Mouse (Mus musculus) bone marrow macrophage, adult 2 months (primary cell): ENCODE measurements around the gene Garem2. TPM values are rescaled to one million over a fixed set of nuclear protein-coding genes. Genes with fewer than 3 reads are reported as not detected.

Experiments used
- H3K27ac ChIP-seq: 2 replicates; pipeline ENCODE4 v1.5.1; 2012; ENCODE audit warnings: low read depth, low read length; ENCODE audit not compliant: insufficient read depth
- H3K4me1 ChIP-seq: 2 replicates; pipeline ENCODE4 v1.6.1; 2012; ENCODE audit warnings: low read length; ENCODE audit not compliant: control insufficient read depth, insufficient read depth
- H3K4me3 ChIP-seq: 2 replicates; pipeline ENCODE4 v1.5.1; 2012; ENCODE audit warnings: mild to moderate bottlenecking, low read length, moderate library complexity; ENCODE audit not compliant: insufficient read depth
- CTCF ChIP-seq: IDR thresholded peaks from 2 replicates; pipeline ENCODE4 v1.5.1; 2012; ENCODE audit warnings: low read depth, mild to moderate bottlenecking, low read length, moderate library complexity
- POLR2A ChIP-seq: IDR thresholded peaks from 2 replicates; pipeline ENCODE4 v1.6.1; 2012; ENCODE audit warnings: mild to moderate bottlenecking, low read depth, low read length, borderline replicate concordance
- polyA plus RNA-seq: library from polyadenylated mRNA; stranded (reverse); fragments of >200 nt; gene quantifications from 2 replicates; pipeline ENCODE4 v1.2.4, GENCODE M21; 2012; ENCODE audit not compliant: missing spikeins, insufficient read depth, insufficient read length

Garem2 gene
- polyA plus RNA-seq, 1 experiment, result not detected

- TF ChIP-seq CTCF (peak; percentile 78), POLR2A (no peak)
Observed at GRCm38 (mm10) chr5:30125587-30125986, 20.6 kb downstream of the Garem2 start.

GRCm38 (mm10) chr5:30126756-30127155 is 21.8 kb downstream of the Garem2 start:
- TF ChIP-seq CTCF, result no peak
- TF ChIP-seq POLR2A, result no peak
- Histone ChIP-seq H3K4me3 (no peak overlapping the region), H3K27ac (no peak overlapping the region), H3K4me1 (peaks cover 4% of the 10 kb centered on the region; the same call in 1 of the 2 replicates)

More at GRCm38 (mm10) chr5:30125587-30125986, 20.6 kb downstream of the Garem2 start:
- Histone ChIP-seq H3K4me1 (peaks cover 4% of the 10 kb centered on the region; the same call in 1 of the 2 replicates), H3K27ac (no peak overlapping the region), H3K4me3 (no peak overlapping the region)

- TF ChIP-seq POLR2A (no peak), CTCF (no peak)
- no peak overlapping the region for H3K27ac ChIP-seq
Observed at GRCm38 (mm10) chr5:30127921-30128597, 23.1 kb downstream of the Garem2 start.

GRCm38 (mm10) chr5:30128680-30129079 is 23.7 kb downstream of the Garem2 start:
- H3K4me3 ChIP-seq, result no peak overlapping the region
- H3K27ac ChIP-seq, result no peak overlapping the region
- peaks cover 8% of the 10 kb centered on the region for H3K4me1 ChIP-seq
- TF ChIP-seq POLR2A (no peak), CTCF (no peak)

More at GRCm38 (mm10) chr5:30127921-30128597, 23.1 kb downstream of the Garem2 start:
- Histone ChIP-seq H3K4me3 (no peak overlapping the region), H3K4me1 (peaks cover 8% of the 10 kb centered on the region)

GRCm38 (mm10) chr5:30131246-30131645 is 26.3 kb downstream of the Garem2 start:
- TF ChIP-seq POLR2A (no peak), CTCF (no peak)
- H3K4me1 ChIP-seq, result peaks cover 22% of the 10 kb centered on the region

GRCm38 (mm10) chr5:30132173-30132572 is 27.2 kb downstream of the Garem2 start:
- Histone ChIP-seq H3K4me3 (no peak overlapping the region), H3K27ac (no peak overlapping the region), H3K4me1 (peaks cover 23% of the 10 kb centered on the region)
- TF ChIP-seq POLR2A (no peak), CTCF (no peak)

More at GRCm38 (mm10) chr5:30131246-30131645, 26.3 kb downstream of the Garem2 start:
- Histone ChIP-seq H3K4me3 (no peak overlapping the region), H3K27ac (no peak overlapping the region)

GRCm38 (mm10) chr5:30135711-30136231 is 30.8 kb downstream of the Garem2 start:
- no peak overlapping the region for H3K4me3 ChIP-seq
- TF ChIP-seq POLR2A (no peak), CTCF (no peak)
- H3K27ac ChIP-seq, result no peak overlapping the region
- H3K4me1 ChIP-seq, result peaks cover 30% of the 10 kb centered on the region

GRCm38 (mm10) chr5:30137271-30137670 is 32.3 kb downstream of the Garem2 start:
- Histone ChIP-seq H3K4me3 (no peak overlapping the region), H3K27ac (no peak overlapping the region)
- TF ChIP-seq CTCF (no peak), POLR2A (no peak)

GRCm38 (mm10) chr5:30138193-30138592 is 33.2 kb downstream of the Garem2 start:
- H3K4me3 ChIP-seq, result no peak overlapping the region
- peaks cover 26% of the 10 kb centered on the region for H3K4me1 ChIP-seq
- no peak overlapping the region for H3K27ac ChIP-seq
- no peak for TF ChIP-seq POLR2A
- no peak for TF ChIP-seq CTCF

More at GRCm38 (mm10) chr5:30137271-30137670, 32.3 kb downstream of the Garem2 start:
- peaks cover 27% of the 10 kb centered on the region for H3K4me1 ChIP-seq

- TF ChIP-seq POLR2A (no peak), CTCF (no peak)
- no peak overlapping the region for H3K27ac ChIP-seq
- no peak overlapping the region for H3K4me3 ChIP-seq
- peaks cover 8% of the 10 kb centered on the region for H3K4me1 ChIP-seq
Observed at GRCm38 (mm10) chr5:30146526-30146925, 41.6 kb downstream of the Garem2 start.
